Mouse (Mus musculus): ENCODE results near the gene Sphk1. TPM values are rescaled to one million over a fixed set of nuclear protein-coding genes. Genes with fewer than 3 reads are reported as not detected.

The Sphk1 gene
- polyA plus RNA-seq, 1 experiment = 3.3 TPM

DNA sequence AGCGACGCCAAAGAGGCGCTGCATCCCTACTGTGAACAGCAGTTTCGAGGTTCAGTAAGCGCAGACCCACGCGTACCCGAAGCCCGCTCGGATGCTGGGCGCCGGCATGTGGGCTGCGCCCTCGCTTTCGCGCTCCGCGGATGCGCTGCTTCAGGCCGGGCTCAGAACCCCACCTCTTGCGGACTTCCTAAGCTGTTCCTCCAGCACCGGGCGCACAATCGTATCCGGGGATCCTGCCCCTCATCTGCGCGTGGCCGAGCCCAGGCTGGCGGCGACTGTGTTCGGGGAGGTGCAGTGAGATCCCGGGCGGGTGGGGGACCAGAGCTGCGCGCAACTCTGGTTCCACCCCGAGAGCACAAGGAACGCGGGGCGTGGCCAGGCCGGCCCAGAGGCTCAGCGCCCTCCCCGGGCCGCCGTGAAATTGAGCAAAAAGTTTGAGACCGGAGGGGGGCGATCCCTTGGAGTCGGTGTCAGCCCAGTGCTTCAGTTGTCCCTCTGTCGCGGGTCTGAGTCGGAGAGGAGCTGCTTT, 2.1 kb downstream of the Sphk1 start:
- TF ChIP-seq CTCF (IDR thresholded peaks at IDR 0.05; ENCODE audit: control insufficient read depth, insufficient read depth, insufficient replicate concordance, low read depth, low read length) (no peak), POLR2A (IDR thresholded peaks at IDR 0.05; ENCODE audit: control insufficient read depth, low read depth, low read length) (0 out of 2 replicates have a peak, but pooled peaks have one; percentile 29)
- Histone ChIP-seq H3K27ac (ENCODE audit: control insufficient read depth, insufficient read depth, low read depth, low read length) (peak overlapping the region; percentile 12; the same call in 1 of the 2 replicates), H3K4me3 (ENCODE audit: control insufficient read depth, low read depth, low read length) (peak overlapping the region; percentile 67), H3K36me3 (ENCODE audit: control insufficient read depth, insufficient read depth, low read length) (no peaks in the 10 kb centered on the region), H3K27me3 (ENCODE audit: control insufficient read depth, insufficient read depth, low read length) (0 out of 2 replicates have a peak, but pooled peaks cover 2% of the 10 kb centered on the region), H3K4me1 (ENCODE audit: control insufficient read depth, insufficient read depth, low read length) (peaks cover 26% of the 10 kb centered on the region)

DNA sequence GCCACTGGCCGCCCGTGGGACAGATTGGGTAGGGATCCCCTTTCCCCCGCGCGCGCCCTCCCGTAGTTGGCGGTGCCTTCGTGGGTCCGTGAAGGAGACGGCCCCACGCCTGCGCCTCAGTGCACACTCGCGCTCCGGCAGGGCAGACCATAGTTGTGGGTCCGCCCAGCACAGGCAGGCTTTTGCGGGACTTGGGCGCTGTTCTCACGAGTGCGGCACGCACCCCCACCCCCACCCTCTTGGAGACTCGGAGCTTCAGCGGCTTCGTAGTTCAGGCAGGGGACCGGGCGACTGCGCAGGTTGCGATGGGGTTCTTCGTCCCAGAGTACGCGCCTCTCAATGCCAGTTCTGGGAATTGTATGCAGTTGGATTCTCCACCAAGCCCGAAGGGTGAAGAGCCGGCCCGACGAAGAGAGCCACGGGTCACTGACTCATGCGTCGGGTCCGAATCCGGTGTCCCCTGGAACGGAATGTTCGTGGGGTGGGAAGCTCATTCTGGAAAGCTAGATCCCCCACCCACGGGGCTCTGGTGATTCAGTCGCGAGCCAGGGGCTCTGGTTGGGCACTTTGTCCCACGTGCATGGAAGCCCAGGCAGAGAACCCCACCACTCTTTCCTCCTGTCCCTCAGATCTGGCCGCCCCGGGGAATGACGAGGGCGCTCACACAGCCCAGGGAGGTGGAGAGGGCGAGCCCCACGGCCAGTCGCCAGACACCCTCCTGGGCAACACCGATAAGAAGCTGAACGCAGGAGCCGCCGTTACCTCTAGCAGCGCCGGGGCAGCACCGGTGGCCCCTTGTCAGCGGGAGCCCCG, 2.8 kb downstream of the Sphk1 start:
- Histone ChIP-seq H3K36me3 (ENCODE audit: control insufficient read depth, insufficient read depth, low read length) (no peaks in the 10 kb centered on the region), H3K27ac (ENCODE audit: control insufficient read depth, insufficient read depth, low read depth, low read length) (peak overlapping the region; percentile 12; the same call in 1 of the 2 replicates), H3K4me1 (ENCODE audit: control insufficient read depth, insufficient read depth, low read length) (peaks cover 26% of the 10 kb centered on the region), H3K4me3 (ENCODE audit: control insufficient read depth, low read depth, low read length) (peak overlapping the region; percentile 67), H3K27me3 (ENCODE audit: control insufficient read depth, insufficient read depth, low read length) (0 out of 2 replicates have a peak, but pooled peaks cover 2% of the 10 kb centered on the region)
- TF ChIP-seq CTCF (IDR thresholded peaks at IDR 0.05; ENCODE audit: control insufficient read depth, insufficient read depth, insufficient replicate concordance, low read depth, low read length) = no peak
- no peak for TF ChIP-seq POLR2A (IDR thresholded peaks at IDR 0.05; ENCODE audit: control insufficient read depth, low read depth, low read length)

DNA sequence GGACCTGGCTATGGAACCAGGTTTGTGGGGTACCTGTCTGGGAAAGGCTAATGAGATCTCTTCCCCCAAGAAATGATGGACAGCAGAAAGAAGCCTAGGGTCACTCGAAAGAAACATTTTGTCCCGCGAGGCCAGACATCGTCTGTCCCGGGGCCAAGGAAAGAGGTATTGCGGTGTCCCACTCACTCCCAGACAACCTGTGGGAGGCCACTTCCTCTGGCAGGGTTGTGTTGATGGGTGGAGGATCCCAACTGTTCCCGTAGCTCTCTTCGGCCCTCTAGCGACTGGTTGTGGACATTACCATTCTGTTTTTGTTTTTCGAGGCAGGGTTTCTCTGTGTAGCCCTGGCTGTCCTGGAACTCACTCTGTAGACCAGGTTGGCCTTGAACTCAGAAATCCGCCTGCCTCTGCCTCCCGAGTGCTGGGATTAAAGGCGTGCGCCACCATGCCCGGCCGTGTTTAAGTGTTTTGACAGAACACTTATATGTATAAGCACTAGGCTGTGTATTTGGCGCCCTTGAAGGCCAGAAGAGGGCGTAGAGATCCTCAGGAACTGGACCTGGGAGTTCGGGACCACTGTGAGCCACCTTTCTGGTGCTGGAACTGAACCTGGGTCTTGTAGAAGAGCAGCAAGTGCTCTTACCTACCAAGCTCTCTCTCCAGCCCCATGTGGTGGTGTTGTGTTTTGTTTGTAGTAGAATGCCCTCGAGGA, 3.6 kb downstream of the Sphk1 start:
- TF ChIP-seq CTCF (IDR thresholded peaks at IDR 0.05; ENCODE audit: control insufficient read depth, insufficient read depth, insufficient replicate concordance, low read depth, low read length) (peak; percentile 76; the same call in 1 of the 2 replicates), POLR2A (IDR thresholded peaks at IDR 0.05; ENCODE audit: control insufficient read depth, low read depth, low read length) (no peak)
- Histone ChIP-seq H3K4me3 (ENCODE audit: control insufficient read depth, low read depth, low read length) (peak overlapping the region; percentile 67), H3K27me3 (ENCODE audit: control insufficient read depth, insufficient read depth, low read length) (0 out of 2 replicates have a peak, but pooled peaks cover 2% of the 10 kb centered on the region), H3K4me1 (ENCODE audit: control insufficient read depth, insufficient read depth, low read length) (peaks cover 26% of the 10 kb centered on the region), H3K36me3 (ENCODE audit: control insufficient read depth, insufficient read depth, low read length) (peaks cover 2% of the 10 kb centered on the region; the same call in 1 of the 2 replicates), H3K27ac (ENCODE audit: control insufficient read depth, insufficient read depth, low read depth, low read length) (no peak overlapping the region)

DNA sequence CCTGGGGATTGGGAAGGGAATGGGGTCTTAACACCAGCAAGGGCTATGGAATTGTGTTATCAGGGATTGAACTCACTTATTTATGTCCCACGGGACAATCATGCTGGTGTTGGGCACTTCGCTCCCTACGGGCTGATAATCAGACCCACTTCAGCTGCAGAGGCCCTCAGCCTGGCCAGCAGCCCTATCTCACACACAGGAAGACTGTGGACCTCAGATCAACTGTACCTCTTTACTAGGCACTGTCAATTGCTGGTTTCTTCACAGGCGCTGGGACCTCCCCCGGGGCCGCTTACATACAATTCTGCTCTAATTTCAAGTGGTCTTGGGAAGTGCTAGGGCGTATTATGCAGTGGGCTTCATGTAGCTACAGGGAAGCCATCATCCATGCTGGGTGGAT, 6.0 kb downstream of the Sphk1 start:
- TF ChIP-seq CTCF (IDR thresholded peaks at IDR 0.05; ENCODE audit: control insufficient read depth, insufficient read depth, insufficient replicate concordance, low read depth, low read length) = no peak
- no peak for TF ChIP-seq POLR2A (IDR thresholded peaks at IDR 0.05; ENCODE audit: control insufficient read depth, low read depth, low read length)
- H3K36me3 ChIP-seq (ENCODE audit: control insufficient read depth, insufficient read depth, low read length) = peaks cover 4% of the 10 kb centered on the region

DNA sequence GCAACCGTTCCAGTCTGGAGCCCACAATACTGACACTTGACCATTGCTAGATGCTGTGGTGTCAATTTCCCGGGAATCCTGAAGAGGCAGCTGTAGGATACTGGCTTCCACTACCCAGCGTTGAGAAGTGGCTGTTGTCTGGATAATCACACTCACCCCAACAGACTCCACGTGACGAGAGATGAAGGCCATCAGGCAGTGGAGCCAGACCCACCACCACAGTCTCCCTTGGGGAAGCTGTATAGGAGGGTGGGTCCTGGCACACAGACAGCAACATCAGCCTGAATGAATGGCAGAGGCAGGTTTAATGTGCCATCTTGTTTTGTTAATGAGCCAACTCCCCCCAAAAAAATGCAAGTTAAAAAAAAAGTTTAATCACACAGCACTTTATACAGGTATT, 6.7 kb downstream of the Sphk1 start:
- peaks cover 4% of the 10 kb centered on the region for H3K36me3 ChIP-seq (ENCODE audit: control insufficient read depth, insufficient read depth, low read length)
- H3K4me1 ChIP-seq (ENCODE audit: control insufficient read depth, insufficient read depth, low read length) = peaks cover 12% of the 10 kb centered on the region

More for the DNA sequence above, 6.0 kb downstream of the Sphk1 start:
- Histone ChIP-seq H3K4me1 (ENCODE audit: control insufficient read depth, insufficient read depth, low read length) (peaks cover 19% of the 10 kb centered on the region), H3K27me3 (ENCODE audit: control insufficient read depth, insufficient read depth, low read length) (0 out of 2 replicates have a peak, but pooled peaks cover 2% of the 10 kb centered on the region), H3K4me3 (ENCODE audit: control insufficient read depth, low read depth, low read length) (no peak overlapping the region), H3K27ac (ENCODE audit: control insufficient read depth, insufficient read depth, low read depth, low read length) (no peak overlapping the region)

DNA sequence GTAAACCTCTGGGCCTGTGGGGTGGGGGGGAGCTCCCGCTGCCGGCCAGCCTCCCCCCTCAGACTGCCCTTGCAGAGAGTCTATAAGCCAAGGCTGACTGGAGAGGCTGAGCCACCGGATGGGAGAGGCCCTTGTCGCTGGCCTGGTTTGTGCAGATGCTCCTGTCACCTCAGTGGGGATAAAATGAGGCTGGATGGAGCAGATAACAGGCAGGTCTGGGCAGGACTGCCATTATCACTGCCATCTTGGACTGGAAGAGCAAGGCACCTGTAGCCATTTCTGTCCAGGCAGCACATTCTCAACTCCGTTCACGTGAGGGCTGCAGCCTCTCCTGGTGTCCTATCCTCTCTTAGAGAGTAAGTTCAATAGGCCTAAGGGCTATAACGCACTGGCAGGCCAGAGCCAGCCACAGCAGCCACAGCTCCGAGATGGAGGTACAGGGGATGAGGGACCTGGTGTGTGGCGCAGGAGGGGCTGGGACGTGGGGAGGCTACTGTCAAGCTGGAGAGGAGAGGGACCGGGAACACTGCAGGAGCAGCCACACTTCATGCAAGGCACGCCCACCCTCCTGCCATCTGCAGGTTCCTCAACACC, 7.5 kb downstream of the Sphk1 start:
- Histone ChIP-seq H3K4me1 (ENCODE audit: control insufficient read depth, insufficient read depth, low read length) (peaks cover 9% of the 10 kb centered on the region), H3K27ac (ENCODE audit: control insufficient read depth, insufficient read depth, low read depth, low read length) (no peak overlapping the region), H3K4me3 (ENCODE audit: control insufficient read depth, low read depth, low read length) (no peak overlapping the region), H3K27me3 (ENCODE audit: control insufficient read depth, insufficient read depth, low read length) (no peaks in the 10 kb centered on the region), H3K36me3 (ENCODE audit: control insufficient read depth, insufficient read depth, low read length) (peaks cover 4% of the 10 kb centered on the region)
- TF ChIP-seq CTCF (IDR thresholded peaks at IDR 0.05; ENCODE audit: control insufficient read depth, insufficient read depth, insufficient replicate concordance, low read depth, low read length) (no peak), POLR2A (IDR thresholded peaks at IDR 0.05; ENCODE audit: control insufficient read depth, low read depth, low read length) (no peak)

More for the DNA sequence above, 6.7 kb downstream of the Sphk1 start:
- TF ChIP-seq POLR2A (IDR thresholded peaks at IDR 0.05; ENCODE audit: control insufficient read depth, low read depth, low read length) (no peak), CTCF (IDR thresholded peaks at IDR 0.05; ENCODE audit: control insufficient read depth, insufficient read depth, insufficient replicate concordance, low read depth, low read length) (no peak)
- 0 out of 2 replicates have a peak, but pooled peaks cover 2% of the 10 kb centered on the region for H3K27me3 ChIP-seq (ENCODE audit: control insufficient read depth, insufficient read depth, low read length)
- H3K4me3 ChIP-seq (ENCODE audit: control insufficient read depth, low read depth, low read length) = no peak overlapping the region
- no peak overlapping the region for H3K27ac ChIP-seq (ENCODE audit: control insufficient read depth, insufficient read depth, low read depth, low read length)

Data from testis, adult 2 months (tissue).